ENCODE assay signal across 7 mouse cellular contexts in genomic region chr3:108910303-108911080, GRCm38 (mm10). TPM values are rescaled to one million over a fixed set of nuclear protein-coding genes. Genes with fewer than 3 reads are reported as not detected.
A peak's percentile ranks its signal among the peaks of the same experiment; 100 is the strongest.
DNase-seq lines count a peak whose midpoint lies in the region; ATAC-seq and TF ChIP-seq lines count a peak whose summit lies in the region.

No protein-coding gene starts in this region.

- peak overlapping the region; percentile 87 to 90 for H3K4me3 ChIP-seq in ES-E14 (ENCODE audit: insufficient read depth in 1 of 2, low read depth in 1 of 2, low read length in 2 of 2, poor library complexity in 1 of 2, severe bottlenecking in 1 of 2)
- H3K4me3 ChIP-seq in embryonic facial prominence, embryonic 12.5 days: peak overlapping the region; percentile 98
- H3K4me3 ChIP-seq in hindbrain, postnatal 0 days (ENCODE audit: low read length): peak overlapping the region; percentile 95
- H3K4me3 ChIP-seq in liver, embryonic 15.5 days (replicated peaks): peak overlapping the region; percentile 88

- peaks cover 21% of the 10 kb centered on the region for H3K36me3 ChIP-seq in ES-E14 (ENCODE audit: control insufficient read depth, insufficient read depth, low read length, poor library complexity, severe bottlenecking)
- H3K36me3 ChIP-seq in embryonic facial prominence, embryonic 12.5 days: peaks cover 11% of the 10 kb centered on the region
- peaks cover 8% of the 10 kb centered on the region; the same call in 1 of the 2 replicates for H3K36me3 ChIP-seq in hindbrain, postnatal 0 days (ENCODE audit: insufficient read depth, low read length)
- peaks cover 31% of the 10 kb centered on the region for H3K36me3 ChIP-seq in liver, embryonic 15.5 days (replicated peaks)

- no peaks in the 10 kb centered on the region for H3K27me3 ChIP-seq in embryonic facial prominence, embryonic 12.5 days
- no peaks in the 10 kb centered on the region for H3K27me3 ChIP-seq in hindbrain, postnatal 0 days (ENCODE audit: insufficient read depth, low read length)
- no peaks in the 10 kb centered on the region for H3K27me3 ChIP-seq in liver, embryonic 15.5 days

- peak; percentile 40 to 50 for DNase-seq in B cell, adult 2 months
- no peak for DNase-seq in ES-E14 (ENCODE audit: low read depth, low spot score)
- peak; percentile 10 for DNase-seq in hindbrain, postnatal 0 days (ENCODE audit: low spot score)
- DNase-seq in spleen, postnatal 36 days (ENCODE audit: low spot score in 2 of 2): peak; percentile 43 to 48
- no peak for DNase-seq in left cerebral cortex, adult 18-20 months (ENCODE audit: low spot score in 2 of 2)

- ATAC-seq in embryonic facial prominence, embryonic 12.5 days (ENCODE audit: insufficient number of reproducible peaks, insufficient read depth, low FRiP score, low TSS enrichment): no peak
- no peak for ATAC-seq in hindbrain, postnatal 0 days
- ATAC-seq in liver, embryonic 15.5 days (ENCODE audit: insufficient read depth): no peak

- under 1% methylated on average over 31 of the region's 32 CpGs for WGBS in embryonic facial prominence, embryonic 12.5 days
- under 1% methylated on average over 31 of the region's 32 CpGs for WGBS in hindbrain, postnatal 0 days
- under 1% methylated on average over 32 of the region's 32 CpGs for WGBS in liver, embryonic 15.5 days (ENCODE audit: insufficient replicate concordance)

- H3K27ac ChIP-seq in ES-E14 (ENCODE audit: insufficient read depth, low read depth, low read length, poor library complexity, severe bottlenecking): peak overlapping the region; percentile 74
- H3K27ac ChIP-seq in embryonic facial prominence, embryonic 12.5 days: peak overlapping the region; percentile 99
- H3K27ac ChIP-seq in hindbrain, postnatal 0 days: peak overlapping the region; percentile 93
- peak overlapping the region; percentile 99 for H3K27ac ChIP-seq in liver, embryonic 15.5 days (replicated peaks)

- no peaks in the 10 kb centered on the region for H3K9me3 ChIP-seq in ES-E14 (ENCODE audit: control insufficient read depth, insufficient read depth, low read depth, low read length)
- H3K9me3 ChIP-seq in embryonic facial prominence, embryonic 12.5 days: no peaks in the 10 kb centered on the region
- H3K9me3 ChIP-seq in hindbrain, postnatal 0 days (ENCODE audit: low read length): no peaks in the 10 kb centered on the region
- H3K9me3 ChIP-seq in liver, embryonic 15.5 days (replicated peaks): no peaks in the 10 kb centered on the region

- H3K4me1 ChIP-seq in ES-E14 (ENCODE audit: control insufficient read depth in 2 of 2, insufficient read depth in 2 of 2, low read length in 2 of 2, poor library complexity in 1 of 2): 0 out of 4 replicates have a peak, but pooled peaks cover 0 to 3% of the 10 kb centered on the region in 2 experiments
- H3K4me1 ChIP-seq in embryonic facial prominence, embryonic 12.5 days: peaks cover 10% of the 10 kb centered on the region
- H3K4me1 ChIP-seq in hindbrain, postnatal 0 days (ENCODE audit: insufficient read depth, low read length): peaks cover 7% of the 10 kb centered on the region; the same call in 1 of the 2 replicates
- H3K4me1 ChIP-seq in liver, embryonic 15.5 days (replicated peaks): peaks cover 25% of the 10 kb centered on the region

- peak overlapping the region; percentile 97 for H3K9ac ChIP-seq in ES-E14 (ENCODE audit: insufficient read depth, low read depth, low read length, poor library complexity, severe bottlenecking)
- peak overlapping the region; percentile 93 for H3K9ac ChIP-seq in embryonic facial prominence, embryonic 12.5 days
- H3K9ac ChIP-seq in hindbrain, postnatal 0 days (replicated peaks; ENCODE audit: low read length): peak overlapping the region; percentile 77
- peak overlapping the region; percentile 94 for H3K9ac ChIP-seq in liver, embryonic 15.5 days

- in situ Hi-C loops in ES-E14 (cut with MboI; ENCODE audit: low sequenced_read_pairs in 2 of 2, unreplicated experiment in 2 of 2): no loop called here

- no peak for TF ChIP-seq CTCF in hindbrain, postnatal 0 days (IDR thresholded peaks at IDR 0.05; ENCODE audit: low read depth)

- H3K4me2 ChIP-seq in embryonic facial prominence, embryonic 12.5 days (replicated peaks): peak overlapping the region; percentile 89
- H3K4me2 ChIP-seq in hindbrain, postnatal 0 days (ENCODE audit: low read depth, low read length): peak overlapping the region; percentile 97
- H3K4me2 ChIP-seq in liver, embryonic 15.5 days: peak overlapping the region; percentile 89

TF ChIP-seq in ES-E14, 5 proteins besides CTCF, POLR2A, EP300 and RAD21:
- TF ChIP-seq ZNF384 (IDR thresholded peaks at IDR 0.05; ENCODE audit: low read depth, low read length): no peak
- TF ChIP-seq ZC3H11A (IDR thresholded peaks at IDR 0.05; ENCODE audit: borderline replicate concordance, low read depth, low read length): no peak
- TF ChIP-seq CHD2 (IDR thresholded peaks at IDR 0.05; ENCODE audit: low read depth, low read length): no peak
- TF ChIP-seq MAFK (IDR thresholded peaks at IDR 0.05; ENCODE audit: insufficient read depth, low read depth, low read length): no peak
- no peak for TF ChIP-seq HCFC1 (IDR thresholded peaks at IDR 0.05; ENCODE audit: borderline replicate concordance, insufficient read depth, low read length)
TF ChIP-seq in ES-E14: peak in this region for 0.

RNA-seq across cellular contexts. Expression of gene Prpf38b, which starts 1.0 kb away (rescaled TPM):
- total RNA-seq in ES-E14 (2012; rRNA removed): 69.7 and 70.6 TPM in 2 replicates
- polyA plus RNA-seq in embryonic facial prominence, embryonic 12.5 days (2016; fragmentation: Nextera tagmentation; extraction: Ambion mirVana): 82.3 and 91.7 TPM in 2 replicates
- 23.8 and 26.7 TPM in 2 replicates for total RNA-seq in hindbrain, postnatal 0 days (2014; rRNA removed)
- 39.4 and 41.8 TPM in 2 replicates for polyA plus RNA-seq in hindbrain, postnatal 0 days (2015; fragmentation: Nextera tagmentation; extraction: Ambion mirVana)
- polyA plus RNA-seq in liver, embryonic 15.5 days (2015; fragmentation: Nextera tagmentation; extraction: Ambion mirVana): 26.3 and 26.4 TPM in 2 replicates
- total RNA-seq in left cerebral cortex, adult 18-20 months (2021): 10 to 100 TPM; 40.2 to 43.5 TPM

RNA-seq across cellular contexts. Expression of gene Fndc7, which starts 20.7 kb away (rescaled TPM):
- total RNA-seq in ES-E14 (2012; rRNA removed): 0.09 TPM in 1 of 2 replicates, not detected in the other
- polyA plus RNA-seq in embryonic facial prominence, embryonic 12.5 days (2016; fragmentation: Nextera tagmentation; extraction: Ambion mirVana): 0.14 and 0.17 TPM in 2 replicates
- total RNA-seq in hindbrain, postnatal 0 days (2014; rRNA removed): 0.14 and 0.16 TPM in 2 replicates
- polyA plus RNA-seq in hindbrain, postnatal 0 days (2015; fragmentation: Nextera tagmentation; extraction: Ambion mirVana): 0.06 TPM in 1 of 2 replicates, not detected in the other
- 0.03 and 0.16 TPM in 2 replicates for polyA plus RNA-seq in liver, embryonic 15.5 days (2015; fragmentation: Nextera tagmentation; extraction: Ambion mirVana)
- total RNA-seq in left cerebral cortex, adult 18-20 months (2021): under 1 TPM; 0.07 to 0.42 TPM

RNA-seq across cellular contexts. Expression of gene Henmt1, which starts 29.2 kb away (rescaled TPM):
- total RNA-seq in ES-E14 (2012; rRNA removed): 0.53 and 1.7 TPM in 2 replicates
- 1.6 and 1.9 TPM in 2 replicates for polyA plus RNA-seq in embryonic facial prominence, embryonic 12.5 days (2016; fragmentation: Nextera tagmentation; extraction: Ambion mirVana)
- 1.0 and 2.2 TPM in 2 replicates for total RNA-seq in hindbrain, postnatal 0 days (2014; rRNA removed)
- polyA plus RNA-seq in hindbrain, postnatal 0 days (2015; fragmentation: Nextera tagmentation; extraction: Ambion mirVana): 2.0 and 2.6 TPM in 2 replicates
- polyA plus RNA-seq in liver, embryonic 15.5 days (2015; fragmentation: Nextera tagmentation; extraction: Ambion mirVana): not detected in 2 replicates
- 1 to 10 TPM; 1.7 to 2.3 TPM for total RNA-seq in left cerebral cortex, adult 18-20 months (2021)

RNA-seq across cellular contexts. Expression of gene Gm9857, which starts 29.8 kb away (rescaled TPM):
- total RNA-seq in ES-E14 (2012; rRNA removed): 0.76 TPM in 1 of 2 replicates, not detected in the other
- not detected in 2 replicates for polyA plus RNA-seq in embryonic facial prominence, embryonic 12.5 days (2016; fragmentation: Nextera tagmentation; extraction: Ambion mirVana)
- not detected in 2 replicates for total RNA-seq in hindbrain, postnatal 0 days (2014; rRNA removed)
- polyA plus RNA-seq in hindbrain, postnatal 0 days (2015; fragmentation: Nextera tagmentation; extraction: Ambion mirVana): 0.54 TPM in 1 of 2 replicates, not detected in the other
- polyA plus RNA-seq in liver, embryonic 15.5 days (2015; fragmentation: Nextera tagmentation; extraction: Ambion mirVana): not detected in 2 replicates
- not detected for total RNA-seq in left cerebral cortex, adult 18-20 months (2021)

Comparison
In these comparisons a context has a peak if more than half of its experiments do, and no peak if none do; other contexts are left out.
1. DNase-seq: peak in B cell, adult 2 months (2 of 2), hindbrain, postnatal 0 days (single experiment) and spleen, postnatal 36 days (2 of 2); none in ES-E14 (single experiment) and left cerebral cortex, adult 18-20 months (0 of 2).
2. Peak in every context shown above with its lines, with median percentiles within 50 percentile points of each other: H3K27ac ChIP-seq, H3K4me3 ChIP-seq, H3K9ac ChIP-seq and H3K4me2 ChIP-seq.